Mouse (Mus musculus): Measurements from ENCODE around the gene Hadhb.

The Hadhb gene

GRCm38 (mm10) chr5:30154474-30155394 is at the start of gene Hadhb, which contains the start of gene Hadha:
Hadhb (plus strand) TSS chr5:30155248.
Hadha (minus strand) TSS chr5:30155162.
- DNase-seq (ENCODE audit: extremely low spot score, low spot score): peak; percentile 93

- DNase-seq (ENCODE audit: extremely low spot score, low spot score): peak; percentile 49
These were observed 49.3 kb upstream of the Hadhb start, which contains the start of gene 3110082J24Rik for GRCm38 (mm10) chr5:30105668-30106300. 3110082J24Rik (minus strand) TSS chr5:30106086.

- no peak for DNase-seq (ENCODE audit: extremely low spot score, low spot score)
These were observed 48.3 kb upstream of the Hadhb start for GRCm38 (mm10) chr5:30106756-30107155.

GRCm38 (mm10) chr5:30107186-30107585 is 47.9 kb upstream of the Hadhb start:
- peak; percentile 42 for DNase-seq (ENCODE audit: extremely low spot score, low spot score)

GRCm38 (mm10) chr5:30107611-30108041 is 47.4 kb upstream of the Hadhb start:
- peak; percentile 51 for DNase-seq (ENCODE audit: extremely low spot score, low spot score)

- no peak for DNase-seq (ENCODE audit: extremely low spot score, low spot score)
These were observed 46.8 kb upstream of the Hadhb start for GRCm38 (mm10) chr5:30108233-30108632.

GRCm38 (mm10) chr5:30109899-30110298 is 45.1 kb upstream of the Hadhb start:
- DNase-seq (ENCODE audit: extremely low spot score, low spot score): no peak

- peak; percentile 61 for DNase-seq (ENCODE audit: extremely low spot score, low spot score)
These were observed 44.5 kb upstream of the Hadhb start for GRCm38 (mm10) chr5:30110371-30111060.

GRCm38 (mm10) chr5:30111126-30111525 is 43.9 kb upstream of the Hadhb start:
- peak; percentile 81 for DNase-seq (ENCODE audit: extremely low spot score, low spot score)

- no peak for DNase-seq (ENCODE audit: extremely low spot score, low spot score)
These were observed 43.3 kb upstream of the Hadhb start for GRCm38 (mm10) chr5:30111771-30112170.

GRCm38 (mm10) chr5:30112533-30113068 is 42.4 kb upstream of the Hadhb start:
- DNase-seq (ENCODE audit: extremely low spot score, low spot score): no peak

GRCm38 (mm10) chr5:30113881-30114760 is 40.9 kb upstream of the Hadhb start:
- DNase-seq (ENCODE audit: extremely low spot score, low spot score): peak; percentile 80

GRCm38 (mm10) chr5:30114761-30115140 is 40.3 kb upstream of the Hadhb start:
- DNase-seq (ENCODE audit: extremely low spot score, low spot score): no peak

- no peak for DNase-seq (ENCODE audit: extremely low spot score, low spot score)
These were observed 39.3 kb upstream of the Hadhb start for GRCm38 (mm10) chr5:30115718-30116117.

- no peak for DNase-seq (ENCODE audit: extremely low spot score, low spot score)
These were observed 37.0 kb upstream of the Hadhb start for GRCm38 (mm10) chr5:30118018-30118417.

- DNase-seq (ENCODE audit: extremely low spot score, low spot score): no peak
These were observed 35.9 kb upstream of the Hadhb start for GRCm38 (mm10) chr5:30119163-30119562.

- DNase-seq (ENCODE audit: extremely low spot score, low spot score): no peak
These were observed 34.9 kb upstream of the Hadhb start for GRCm38 (mm10) chr5:30120106-30120505.

- DNase-seq (ENCODE audit: extremely low spot score, low spot score): no peak
These were observed 32.6 kb upstream of the Hadhb start for GRCm38 (mm10) chr5:30122481-30122880.

- no peak for DNase-seq (ENCODE audit: extremely low spot score, low spot score)
These were observed 29.5 kb upstream of the Hadhb start for GRCm38 (mm10) chr5:30125587-30125986.

- DNase-seq (ENCODE audit: extremely low spot score, low spot score): no peak
These were observed 28.3 kb upstream of the Hadhb start for GRCm38 (mm10) chr5:30126756-30127155.
